Mouse (Mus musculus) lung, embryonic 14.5 days (tissue): Measurements from ENCODE around the gene Myo3a. TPM values are rescaled to one million over a fixed set of nuclear protein-coding genes. Genes with fewer than 3 reads are reported as not detected.
A peak's percentile ranks its signal among the peaks of the same experiment; 100 is the strongest.
"Not testable (repeated sequence)": the region's sequence is repeated elsewhere in the genome, so short reads cannot be mapped to it uniquely, and the experiment has no call there.

Experiments used
- ATAC-seq: fragments of 200-750 bp; cut with Nextera tagmentation; 2 replicates; pipeline ENCODE4 v1.8.0; 2017; ENCODE audit warnings: mild to moderate bottlenecking, moderate TSS enrichment, moderate library complexity; ENCODE audit not compliant: insufficient read depth
- DNase-seq: peaks from one replicate; pipeline ENCODE4 v3.0.0-alpha.2; 2015
- H3K27ac ChIP-seq: fragments of 300-500 bp; sonication (generic); 2 replicates; pipeline ENCODE4 v1.5.1; 2014; ENCODE audit warnings: low read depth, mild to moderate bottlenecking, moderate library complexity
- H3K27me3 ChIP-seq: fragments of 300-500 bp; sonication (generic); 2 replicates; pipeline ENCODE4 v1.6.1; 2014; ENCODE audit warnings: low read length, control low read depth; ENCODE audit not compliant: insufficient read depth
- H3K36me3 ChIP-seq: fragments of 300-500 bp; sonication (generic); 2 replicates; pipeline ENCODE4 v1.6.1; 2014; ENCODE audit warnings: control low read depth; ENCODE audit not compliant: insufficient read depth
- H3K4me1 ChIP-seq: fragments of 300-500 bp; sonication (generic); 2 replicates; pipeline ENCODE4 v1.6.1; 2014; ENCODE audit warnings: antibody characterized with exemption, control low read depth; ENCODE audit not compliant: insufficient read depth
- H3K4me2 ChIP-seq: fragments of 300-500 bp; sonication (generic); 2 replicates; pipeline ENCODE4 v1.6.1; 2014; ENCODE audit warnings: mild to moderate bottlenecking
- H3K4me3 ChIP-seq: fragments of 300-500 bp; sonication (generic); 2 replicates; pipeline ENCODE4 v1.5.1; 2014; ENCODE audit warnings: low read depth, low read length
- H3K9ac ChIP-seq: fragments of 300-500 bp; sonication (generic); 2 replicates; pipeline ENCODE4 v1.6.1; 2014
- H3K9me3 ChIP-seq: fragments of 300-500 bp; sonication (generic); 2 replicates; pipeline ENCODE4 v1.6.1; 2016; ENCODE audit warnings: low read depth, low read length, control low read depth
- CTCF ChIP-seq: IDR thresholded peaks from 2 replicates; pipeline ENCODE4 v1.5.1; 2016; ENCODE audit warnings: antibody characterized with exemption, low read depth
- WGBS: fragments of 180-500 bp; shearing (Covaris S2); extraction: QIAGEN DNeasy Blood & Tissue Kit; methylation state at CpG from one replicate; pipeline ENCODE4 v1.1.7; 2014; 5-methylcytosine and 5-hydroxymethylcytosine counted together
- polyA plus RNA-seq: library from polyadenylated mRNA; unstranded; fragments of >200 nt; fragmentation: Nextera tagmentation; extraction: Ambion mirVana; gene quantifications from 2 replicates; pipeline ENCODE4 v1.2.1, GENCODE M21; 2014

The Myo3a gene
- polyA plus RNA-seq, 1 experiment from 2014 or later: 0.12 TPM

- ATAC-seq: no peak
- H3K4me2 ChIP-seq: no peak overlapping the region
- no peak overlapping the region for H3K4me3 ChIP-seq
- no peaks in the 10 kb centered on the region for H3K36me3 ChIP-seq
- no peak overlapping the region for H3K9ac ChIP-seq
- TF ChIP-seq CTCF: no peak
- H3K27me3 ChIP-seq: no peaks in the 10 kb centered on the region
- no peak overlapping the region for H3K27ac ChIP-seq
- DNase-seq: no peak
- H3K9me3 ChIP-seq: no peaks in the 10 kb centered on the region
- no peaks in the 10 kb centered on the region for H3K4me1 ChIP-seq
- WGBS: 66% methylated on average over 11 of the region's 11 CpGs
These were observed 66.5 kb downstream of the Myo3a start for GRCm38 (mm10) chr2:22293579-22294446.

- no peaks in the 10 kb centered on the region for H3K4me1 ChIP-seq
- DNase-seq (no peak), ATAC-seq (no peak)
- no peak overlapping the region for H3K4me2 ChIP-seq
- no peaks in the 10 kb centered on the region for H3K9me3 ChIP-seq
- H3K4me3 ChIP-seq: no peak overlapping the region
- no peak for TF ChIP-seq CTCF
- no peak overlapping the region for H3K9ac ChIP-seq
- H3K36me3 ChIP-seq: no peaks in the 10 kb centered on the region
- H3K27ac ChIP-seq: no peak overlapping the region
- no peaks in the 10 kb centered on the region for H3K27me3 ChIP-seq
- 40% methylated on average over 2 of the region's 2 CpGs for WGBS
These were observed 67.1 kb downstream of the Myo3a start for GRCm38 (mm10) chr2:22294447-22294738.

- no peak for TF ChIP-seq CTCF
- Histone ChIP-seq H3K36me3 (no peaks in the 10 kb centered on the region), H3K4me3 (no peak overlapping the region), H3K9me3 (no peaks in the 10 kb centered on the region), H3K27ac (no peak overlapping the region), H3K4me1 (no peaks in the 10 kb centered on the region), H3K9ac (no peak overlapping the region), H3K4me2 (no peak overlapping the region), H3K27me3 (no peaks in the 10 kb centered on the region)
- 36% methylated on average over 1 of the region's 1 CpGs for WGBS
- ATAC-seq (peak; percentile 87), DNase-seq (peak; percentile 77)
These were observed 70.6 kb downstream of the Myo3a start for GRCm38 (mm10) chr2:22297913-22298312.

- WGBS: 1% methylated on average over 25 of the region's 32 CpGs
- TF ChIP-seq CTCF: 0 out of 2 replicates have a peak, but pooled peaks have one; percentile 12
- DNase-seq (peak; percentile 72), ATAC-seq (peak; percentile 93)
- Histone ChIP-seq H3K4me3 (peak overlapping the region; percentile 37), H3K9me3 (no peaks in the 10 kb centered on the region), H3K27me3 (no peaks in the 10 kb centered on the region), H3K36me3 (no peaks in the 10 kb centered on the region), H3K27ac (peak overlapping the region; percentile 46), H3K4me1 (no peaks in the 10 kb centered on the region), H3K4me2 (peak overlapping the region; percentile 71), H3K9ac (peak overlapping the region; percentile 38; the same call in 1 of the 2 replicates)
These were observed 111.1 kb downstream of the Myo3a start for GRCm38 (mm10) chr2:22338269-22338857.

- not testable (repeated sequence) for ATAC-seq, H3K27ac ChIP-seq, H3K9me3 ChIP-seq, H3K36me3 ChIP-seq, H3K4me1 ChIP-seq, H3K27me3 ChIP-seq, DNase-seq, H3K4me3 ChIP-seq, H3K4me2 ChIP-seq, H3K9ac ChIP-seq
- WGBS: 87% methylated on average over 11 of the region's 11 CpGs
These were observed 183.2 kb downstream of the Myo3a start for GRCm38 (mm10) chr2:22410511-22410910.

GRCm38 (mm10) chr2:22548421-22548820 lies 321.1 kb downstream of the Myo3a start:
- H3K36me3 ChIP-seq: no peaks in the 10 kb centered on the region
- no peak overlapping the region for H3K4me2 ChIP-seq
- DNase-seq: no peak
- TF ChIP-seq CTCF: no peak
- no peak overlapping the region for H3K9ac ChIP-seq
- no peak overlapping the region for H3K4me3 ChIP-seq
- H3K9me3 ChIP-seq: no peaks in the 10 kb centered on the region
- H3K27me3 ChIP-seq: no peaks in the 10 kb centered on the region
- 83% methylated on average over 6 of the region's 6 CpGs for WGBS
- no peak for ATAC-seq
- no peak overlapping the region for H3K27ac ChIP-seq
- no peaks in the 10 kb centered on the region for H3K4me1 ChIP-seq

GRCm38 (mm10) chr2:22587469-22588169 lies 360.3 kb downstream of the Myo3a start:
- H3K9ac ChIP-seq, H3K9me3 ChIP-seq, H3K4me3 ChIP-seq, DNase-seq, H3K4me2 ChIP-seq, H3K27ac ChIP-seq, H3K4me1 ChIP-seq, H3K36me3 ChIP-seq, H3K27me3 ChIP-seq: not testable (repeated sequence)
- peak; percentile 84 for ATAC-seq
- 81% methylated on average over 14 of the region's 14 CpGs for WGBS

GRCm38 (mm10) chr2:22588170-22588541 lies 360.9 kb downstream of the Myo3a start:
- not testable (repeated sequence) for H3K4me2 ChIP-seq, H3K36me3 ChIP-seq, H3K9ac ChIP-seq, H3K9me3 ChIP-seq, H3K27me3 ChIP-seq, H3K4me3 ChIP-seq, H3K4me1 ChIP-seq, H3K27ac ChIP-seq, DNase-seq
- 74% methylated on average over 5 of the region's 5 CpGs for WGBS
- peak; percentile 50 for ATAC-seq

GRCm38 (mm10) chr2:22588673-22589381 lies 361.5 kb downstream of the Myo3a start:
- H3K9me3 ChIP-seq, H3K27ac ChIP-seq, H3K4me2 ChIP-seq, H3K4me1 ChIP-seq, DNase-seq, H3K4me3 ChIP-seq, H3K36me3 ChIP-seq, H3K27me3 ChIP-seq, H3K9ac ChIP-seq: not testable (repeated sequence)
- WGBS: 73% methylated on average over 12 of the region's 12 CpGs
- peak; percentile 95 for ATAC-seq
